Mouse (Mus musculus): ENCODE data around the gene Acbd3.

Gene Acbd3

DNA sequence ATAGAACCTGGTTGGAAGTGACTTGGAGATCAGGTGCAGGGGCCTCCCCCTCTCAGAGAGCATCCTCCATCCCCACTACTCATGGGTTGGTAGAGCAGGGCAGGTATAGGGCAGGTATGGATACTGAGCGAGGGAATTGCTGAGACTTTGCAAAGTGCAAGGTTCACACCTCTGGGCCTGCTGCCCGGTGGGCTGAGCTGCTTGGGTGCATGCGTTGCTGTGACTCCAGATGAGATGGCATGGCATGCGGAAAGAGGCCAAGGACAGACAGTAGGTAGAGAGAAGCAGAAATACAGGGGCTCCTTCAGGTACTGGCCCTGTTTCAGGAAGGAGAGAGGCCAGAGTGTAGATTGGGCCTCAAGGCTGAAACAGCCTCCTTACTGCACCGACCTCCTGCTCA is 55.4 kb downstream of the Acbd3 start:
- DNase-seq (ENCODE audit: extremely low spot score, low spot score), result no peak

DNA sequence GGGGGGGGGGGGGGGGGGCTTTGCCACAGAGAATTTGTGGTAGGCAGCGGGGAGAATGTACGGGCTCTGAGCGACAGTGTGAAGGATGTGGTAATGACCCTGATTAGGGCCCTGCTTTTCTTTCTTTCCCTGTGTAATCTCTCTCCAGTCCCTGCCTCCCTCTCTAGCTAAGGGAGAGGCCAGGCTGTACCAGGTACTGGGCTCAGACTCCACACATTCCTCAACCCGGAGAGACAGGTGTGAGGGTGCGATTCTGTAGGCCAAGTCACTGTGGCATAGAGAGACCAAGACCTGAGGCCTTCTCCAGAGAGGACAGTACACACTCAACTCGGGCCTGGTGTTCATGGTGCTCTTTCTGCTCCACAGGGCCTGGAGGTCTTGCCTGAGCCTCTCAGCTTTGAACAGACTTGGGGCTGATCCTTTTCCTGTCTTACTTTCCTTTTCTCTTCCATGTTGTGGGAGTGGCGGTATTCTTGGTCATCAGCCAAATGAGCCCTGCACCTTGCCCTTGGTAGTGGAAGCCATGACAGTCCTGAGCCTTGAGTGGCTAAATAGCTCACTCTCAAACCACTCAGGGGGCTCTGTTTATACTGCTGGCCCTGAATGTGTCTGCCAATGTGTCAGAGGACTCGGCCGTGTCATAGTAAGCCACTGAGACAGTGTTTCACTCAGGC is 57.2 kb downstream of the Acbd3 start:
- DNase-seq (ENCODE audit: extremely low spot score, low spot score), result no peak

DNA sequence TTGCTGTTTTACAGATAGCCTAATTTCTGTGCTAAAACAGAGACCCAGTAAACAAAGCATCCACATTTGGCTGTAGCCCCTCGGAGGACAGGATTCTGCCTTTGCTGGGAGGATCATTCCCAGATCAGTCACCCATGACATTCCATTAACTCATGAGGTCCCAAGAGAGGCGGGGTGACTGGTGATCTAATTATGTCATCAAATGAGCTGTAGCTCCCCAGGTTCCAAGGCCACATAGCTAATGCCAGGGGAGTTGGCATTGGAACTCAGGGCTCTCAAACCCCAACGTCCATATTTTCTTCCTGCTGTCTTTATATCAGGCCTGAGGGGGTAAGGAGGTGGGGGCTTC is 57.7 kb downstream of the Acbd3 start:
- DNase-seq (ENCODE audit: extremely low spot score, low spot score), result no peak

DNA sequence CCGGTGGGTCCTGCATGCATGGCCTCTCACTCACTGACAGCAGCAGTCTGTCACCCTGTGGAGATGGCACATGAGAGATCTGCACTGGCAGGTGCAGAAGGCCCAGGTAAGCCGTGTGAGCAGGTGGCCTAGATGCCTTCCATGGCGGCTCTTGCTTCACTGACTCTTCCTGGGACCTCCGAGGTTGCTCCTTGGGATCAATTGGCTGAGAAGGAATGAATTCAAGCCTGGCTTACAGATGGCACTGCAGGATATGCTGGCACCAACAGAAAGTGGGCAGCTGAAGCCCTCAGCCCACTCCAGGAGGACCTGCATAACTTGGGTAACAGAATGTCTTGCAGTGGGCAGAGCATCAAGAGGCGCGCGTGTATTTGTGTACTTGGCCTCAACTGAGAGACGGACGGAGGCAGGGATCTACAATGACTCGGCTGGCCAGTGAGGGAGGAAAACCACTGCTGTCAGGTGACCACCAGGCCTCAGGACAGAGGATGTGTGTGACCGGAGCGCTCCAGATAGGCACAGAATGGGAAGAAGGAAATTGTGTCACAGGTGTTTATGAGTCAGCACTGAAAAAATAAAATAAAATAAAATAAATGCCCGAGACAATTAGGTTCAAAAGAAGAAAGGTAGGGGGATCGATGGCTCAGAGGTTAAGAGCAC is 66.1 kb downstream of the Acbd3 start:
- DNase-seq (ENCODE audit: extremely low spot score, low spot score), result no peak

DNA sequence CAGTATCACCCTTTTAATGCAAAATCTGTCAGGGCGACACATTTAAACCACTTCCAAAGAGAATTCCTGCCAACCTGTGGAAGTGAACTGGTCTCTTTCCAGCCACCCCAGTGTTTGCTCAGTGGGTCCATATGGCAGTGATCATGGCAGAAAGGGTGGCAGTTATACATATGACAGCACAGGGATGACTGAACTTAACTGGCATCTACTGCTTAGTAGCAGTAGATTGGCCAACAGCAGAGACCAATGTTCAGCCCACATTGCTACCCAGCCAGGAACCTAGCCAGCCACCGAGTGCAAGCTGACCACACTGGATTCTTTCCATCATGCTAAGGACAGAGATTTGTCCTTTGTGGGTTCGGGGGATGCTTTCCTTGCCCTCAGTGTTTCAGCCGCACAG is 67.0 kb downstream of the Acbd3 start:
- no peak for DNase-seq (ENCODE audit: extremely low spot score, low spot score)

DNA sequence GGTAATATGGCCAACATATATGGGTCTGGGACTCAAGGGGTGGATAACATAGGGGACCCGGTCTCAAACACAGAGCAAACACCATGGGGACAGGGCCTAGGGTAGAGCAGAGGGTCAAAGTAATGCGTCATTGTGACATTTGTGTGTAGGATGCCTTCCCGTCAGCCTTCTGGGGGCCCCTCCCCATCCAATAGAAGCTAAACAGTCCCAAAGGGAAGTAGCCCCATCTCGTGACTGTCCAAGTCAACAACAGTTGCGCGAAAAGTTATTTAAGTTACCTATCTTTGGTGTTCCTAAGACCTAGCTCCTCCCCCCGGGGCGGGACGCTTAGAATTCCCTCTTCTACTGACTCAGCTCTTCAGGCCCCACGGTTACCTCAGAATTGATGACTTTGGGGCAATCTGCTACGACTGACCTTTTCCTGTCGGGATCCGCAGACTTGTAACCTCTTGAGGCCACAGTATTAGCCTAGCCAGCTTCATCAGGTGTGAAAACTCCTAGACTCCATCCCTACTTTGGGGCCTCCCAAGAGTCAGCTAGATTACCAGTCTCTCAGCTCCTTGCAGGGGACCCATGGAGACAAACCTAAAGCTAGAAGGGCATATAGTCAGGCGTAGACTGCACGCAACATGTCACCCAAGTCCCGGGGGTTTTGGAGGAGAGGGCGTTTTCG is 67.7 kb downstream of the Acbd3 start:
- no peak for DNase-seq (ENCODE audit: extremely low spot score, low spot score)

DNA sequence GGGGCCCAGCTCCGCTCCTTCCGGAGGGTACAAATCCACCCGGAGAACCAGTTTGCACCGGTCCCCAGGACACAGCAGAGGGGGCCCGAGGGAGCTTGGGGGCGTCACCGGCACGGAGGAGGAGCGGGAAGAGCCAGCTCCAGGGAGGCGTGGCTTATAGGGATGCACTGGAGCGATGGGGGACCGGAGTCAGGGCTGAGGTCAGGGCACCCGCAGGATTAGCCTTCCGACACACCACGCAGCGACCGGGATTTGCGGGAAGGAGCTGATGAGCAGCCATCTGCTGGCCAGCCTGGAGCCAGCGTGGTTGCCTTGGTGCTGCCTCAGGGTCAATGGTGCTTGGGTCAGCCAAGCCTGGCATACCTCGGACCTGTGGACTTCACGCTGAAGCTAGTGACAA is 68.3 kb downstream of the Acbd3 start:
- DNase-seq (ENCODE audit: extremely low spot score, low spot score), result peak; percentile 68

DNA sequence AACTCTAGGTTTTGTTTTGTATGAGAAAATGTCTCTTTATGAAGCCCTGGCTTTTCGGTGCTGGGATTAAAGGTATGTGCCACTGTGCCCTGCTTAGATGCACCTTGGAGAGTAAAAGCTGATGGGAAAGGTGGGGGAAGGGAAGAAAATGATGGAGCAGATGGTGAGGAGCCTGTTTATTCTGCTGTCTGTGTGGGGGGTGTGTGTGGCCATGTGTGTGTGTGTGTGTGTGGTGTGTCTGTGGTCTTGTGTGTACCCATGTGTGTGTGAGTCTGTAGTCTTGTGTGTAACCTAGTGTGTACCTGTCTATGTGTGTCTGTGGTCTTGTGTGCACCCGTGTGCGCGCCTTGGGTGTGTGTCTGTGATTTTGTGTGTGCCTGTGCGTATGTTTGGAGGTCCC is 72.8 kb downstream of the Acbd3 start:
- DNase-seq (ENCODE audit: extremely low spot score, low spot score), result no peak

DNA sequence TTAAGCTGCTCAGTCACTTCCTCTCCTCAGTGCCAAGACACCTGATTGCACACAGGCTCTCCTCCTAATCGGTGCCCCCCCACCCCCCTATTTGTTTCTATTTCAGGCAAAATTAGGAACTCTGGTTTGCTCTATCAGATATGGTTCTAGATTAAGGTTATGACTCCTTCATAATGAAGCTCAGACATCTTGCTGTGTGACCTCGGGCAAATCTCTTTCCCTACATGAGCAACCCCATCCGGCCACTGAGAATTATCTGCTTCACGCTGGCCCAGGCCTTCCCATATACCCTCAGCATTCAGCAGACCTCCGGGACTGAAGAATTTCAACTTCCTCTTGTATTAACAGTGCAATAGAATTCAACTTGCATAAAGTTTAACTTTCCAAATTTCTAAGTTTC is 73.4 kb downstream of the Acbd3 start:
- no peak for DNase-seq (ENCODE audit: extremely low spot score, low spot score)

DNA sequence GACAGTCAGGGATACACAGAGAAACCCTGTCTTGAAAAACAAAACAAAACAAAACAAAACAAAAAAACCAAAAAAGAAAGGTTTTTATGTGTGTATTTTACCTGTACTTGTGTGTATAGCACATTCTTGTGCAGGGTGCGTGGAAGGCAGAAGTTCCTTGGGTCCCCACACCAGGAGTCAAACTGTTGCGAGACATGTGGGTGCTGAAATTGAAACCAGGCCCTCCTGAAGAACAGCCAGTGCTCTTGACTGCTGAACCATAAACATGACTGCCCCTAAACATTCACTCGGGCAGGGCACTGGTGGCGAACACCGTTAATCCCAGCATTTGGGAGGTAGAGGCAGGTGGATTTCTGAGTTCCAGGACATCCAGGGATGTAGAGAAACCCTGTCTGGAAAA is 74.2 kb downstream of the Acbd3 start:
- DNase-seq (ENCODE audit: extremely low spot score, low spot score), result no peak

DNA sequence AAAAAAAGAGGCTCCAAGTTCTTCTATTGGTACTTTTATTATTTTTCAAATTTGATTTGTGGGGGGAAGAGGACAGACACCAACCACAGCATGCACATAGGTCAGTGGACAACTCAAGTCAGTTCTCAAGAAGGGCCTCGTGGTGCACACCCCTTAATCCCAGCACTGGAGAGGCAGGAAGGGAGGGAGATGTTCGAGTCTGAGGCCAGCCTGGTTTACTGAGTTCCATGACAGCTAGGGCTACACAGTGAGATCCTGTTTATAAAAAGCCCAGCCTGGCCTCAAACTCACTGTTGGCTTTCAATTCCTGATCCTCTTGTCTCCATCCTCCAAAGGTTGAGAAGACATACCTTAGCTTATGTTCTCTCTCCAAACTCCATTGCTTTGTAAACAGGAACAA is 75.0 kb downstream of the Acbd3 start:
- DNase-seq (ENCODE audit: extremely low spot score, low spot score), result no peak

DNA sequence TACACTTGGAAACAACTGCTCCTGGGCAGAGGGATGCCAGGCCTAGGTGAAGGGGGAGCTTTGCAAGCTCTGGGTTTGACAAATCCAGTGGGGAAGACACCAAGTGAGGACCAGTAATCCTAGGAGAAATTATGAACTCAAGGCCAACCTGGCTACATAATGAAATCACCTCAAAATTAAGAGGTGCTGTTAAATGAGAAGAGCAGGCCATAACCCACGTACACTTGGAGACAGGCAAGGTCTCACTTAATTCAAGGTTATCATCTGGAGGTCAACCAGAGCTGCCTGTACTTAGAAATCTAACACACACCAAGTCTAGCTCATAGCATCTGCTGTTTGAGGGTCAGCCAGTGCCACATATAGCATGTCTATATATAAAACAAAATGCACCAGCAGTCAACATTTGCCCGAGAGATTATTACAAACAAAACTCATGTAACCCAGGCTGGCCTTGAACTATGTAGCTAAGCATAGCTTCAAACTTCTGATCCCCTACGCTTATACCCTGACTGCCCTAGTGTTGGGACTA is 75.7 kb downstream of the Acbd3 start:
- no peak for DNase-seq (ENCODE audit: extremely low spot score, low spot score)

Measured in neural tube, embryonic 10.5 days (tissue).